Mouse (Mus musculus): ENCODE results near the gene Lpar6.

Lpar6 gene

DNA sequence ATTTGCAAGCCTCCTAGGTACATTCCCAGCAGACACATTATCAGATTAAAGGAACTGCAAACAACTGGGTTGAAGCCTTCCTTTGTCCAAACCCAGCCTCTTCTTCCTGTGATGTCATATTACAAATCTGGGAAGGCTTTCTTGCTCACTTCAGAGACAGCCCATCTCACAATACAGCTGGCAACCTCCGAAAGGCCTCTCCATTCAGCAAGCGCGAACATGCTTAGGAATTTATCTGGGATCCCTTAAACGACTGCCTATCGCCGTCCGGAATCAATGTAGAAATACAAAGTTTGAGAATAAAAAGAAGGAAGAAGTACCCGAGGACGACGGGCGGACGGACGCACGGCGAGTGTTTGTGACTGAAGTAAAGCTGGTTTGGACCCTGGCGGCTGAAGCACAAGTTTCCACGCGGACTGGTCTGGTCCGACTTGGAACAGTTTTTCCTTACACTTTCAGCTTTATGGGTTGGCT, at the start of gene Lpar6:
Gene Lpar6, plus strand, starts transcription at position 48 of the 474 bp plus-strand sequence.
- peak in 1 of 2 experiments; percentile 22 for DNase-seq (ENCODE audit: low spot score in 2 of 2)

DNA sequence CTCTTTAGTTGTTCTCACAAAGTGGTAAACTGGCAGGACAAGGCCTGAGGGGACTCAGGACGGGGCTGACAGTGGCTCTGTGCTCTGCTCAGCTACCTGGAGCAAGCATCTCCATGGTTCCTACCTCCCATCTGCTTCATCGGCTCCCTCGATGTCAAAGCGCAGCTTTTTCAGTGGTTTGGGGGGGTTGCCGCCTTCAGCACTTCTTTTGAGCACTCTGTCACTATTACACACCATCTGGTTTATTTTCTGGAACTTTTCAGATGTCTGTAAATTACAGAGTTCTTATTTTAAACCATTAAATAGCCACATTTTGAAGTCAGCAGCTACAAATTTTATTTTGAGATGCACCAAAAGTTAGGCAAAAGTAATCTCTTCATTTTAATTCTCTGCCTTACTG, 38.6 kb upstream of the Lpar6 start:
- no peak for DNase-seq (ENCODE audit: low spot score in 2 of 2)

DNA sequence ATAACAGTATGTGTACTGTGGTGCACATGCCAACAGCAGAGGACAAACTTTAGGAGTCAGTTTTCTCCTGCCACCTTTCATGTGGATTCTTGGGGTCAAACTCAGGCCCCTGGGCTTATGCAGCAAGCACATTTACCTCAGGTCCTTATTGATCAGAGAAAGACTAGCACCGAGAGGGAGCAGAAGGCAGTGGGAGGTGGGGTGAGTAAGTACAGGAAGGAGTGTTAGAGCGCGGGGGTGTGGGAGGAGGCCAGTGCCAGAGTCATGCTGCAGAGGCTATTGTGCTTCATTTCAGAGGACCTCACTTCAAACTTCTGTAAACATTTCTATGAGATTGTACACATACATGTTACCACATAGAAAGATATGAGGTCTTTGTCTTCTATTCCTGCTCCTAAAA, 36.2 kb upstream of the Lpar6 start:
- DNase-seq (ENCODE audit: low spot score in 2 of 2): no peak

DNA sequence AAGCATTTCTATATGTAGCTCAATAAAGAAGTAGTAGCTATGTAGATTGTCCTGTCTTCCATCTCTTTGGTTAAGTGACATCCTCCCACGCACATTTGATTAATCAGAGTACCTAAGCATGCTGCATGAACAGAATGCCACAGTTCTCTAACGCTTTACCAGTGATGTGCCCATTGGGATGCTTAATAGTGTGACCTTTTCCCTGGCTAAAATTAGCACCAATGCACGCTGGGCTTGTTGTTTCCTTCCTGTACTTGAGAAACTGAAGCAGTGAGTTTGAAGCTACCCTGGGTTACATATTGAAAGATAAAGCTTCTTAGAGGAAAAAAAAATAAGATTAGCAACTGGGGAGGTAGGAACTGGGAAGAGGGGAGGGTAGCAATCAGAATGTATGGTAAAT, 33.7 kb upstream of the Lpar6 start:
- DNase-seq (ENCODE audit: low spot score in 2 of 2): no peak

DNA sequence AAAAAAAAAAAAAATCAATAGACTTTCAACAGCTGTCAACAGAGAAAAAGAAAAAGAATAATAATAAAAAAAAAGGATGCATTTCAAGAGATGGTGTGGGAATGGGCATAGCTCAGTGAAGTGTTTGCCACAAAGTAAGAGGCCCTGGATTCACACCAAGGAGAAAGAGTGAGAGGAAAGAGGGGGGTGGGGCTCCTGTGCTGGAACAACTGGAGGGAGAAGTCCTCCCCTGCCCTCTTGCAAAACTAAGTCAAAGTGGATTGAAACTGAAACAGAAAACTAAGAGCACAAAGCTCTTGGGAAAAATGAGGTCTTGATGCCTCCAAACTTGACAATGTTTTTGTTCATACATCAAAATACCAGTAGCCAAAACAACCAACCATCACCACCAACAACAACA, 28.4 kb upstream of the Lpar6 start:
- no peak for DNase-seq (ENCODE audit: low spot score in 2 of 2)

GRCm38 (mm10) chr14:73210196-73210595, 27.5 kb upstream of the Lpar6 start:
- no peak for DNase-seq (ENCODE audit: low spot score in 2 of 2)

GRCm38 (mm10) chr14:73211477-73211876, 26.2 kb upstream of the Lpar6 start:
- DNase-seq (ENCODE audit: low spot score in 2 of 2): no peak

DNA sequence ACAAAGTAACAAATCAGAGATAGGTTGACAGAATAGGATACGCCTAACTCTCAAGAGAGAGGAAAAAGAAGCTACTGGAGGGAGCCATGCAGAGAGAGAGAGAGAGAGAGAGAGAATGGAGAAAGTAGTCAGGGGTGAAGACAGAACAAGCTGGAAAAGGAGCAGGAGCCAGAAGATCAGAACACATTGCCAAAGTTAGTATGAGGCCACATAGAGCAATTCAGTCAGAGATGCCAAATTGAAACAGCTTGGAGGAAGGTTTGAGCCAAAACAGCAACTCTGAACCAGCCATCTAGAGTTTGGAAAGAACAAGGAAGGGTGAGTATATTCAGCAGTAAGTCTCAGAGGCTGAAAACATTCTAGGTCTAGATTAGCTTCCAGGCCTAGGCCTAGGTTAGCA, 20.6 kb upstream of the Lpar6 start:
- no peak for DNase-seq (ENCODE audit: low spot score in 2 of 2)

DNA sequence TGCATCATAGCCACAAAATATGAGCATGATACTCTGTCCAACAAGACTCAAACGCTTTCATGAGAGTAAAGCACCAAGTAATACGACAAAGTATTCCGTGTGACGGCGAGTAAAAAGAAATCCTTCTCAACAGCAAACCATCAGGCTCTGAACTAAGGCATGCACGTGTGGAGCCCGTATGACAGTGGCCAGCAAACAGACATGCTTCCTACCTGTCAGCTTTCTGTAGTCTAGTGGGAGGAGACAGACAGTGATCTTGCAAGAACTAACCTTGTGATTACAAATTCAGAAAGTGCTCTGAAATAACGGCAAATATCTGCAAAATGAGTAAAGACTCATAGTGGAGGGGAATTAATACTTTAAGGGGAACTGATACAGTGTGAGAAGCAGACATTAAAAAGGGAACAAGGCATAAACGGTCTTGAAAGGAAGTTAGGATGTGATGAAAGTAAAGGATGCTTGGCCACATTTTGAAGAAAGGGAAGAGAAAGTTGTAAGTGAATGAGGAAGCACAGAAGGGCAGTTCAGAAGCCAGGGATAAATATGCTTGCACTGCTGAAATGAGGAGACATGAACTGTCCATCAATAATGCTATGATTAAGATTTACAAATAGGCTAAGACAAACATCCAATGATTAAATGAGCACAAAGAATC, 15.3 kb upstream of the Lpar6 start:
- no peak for DNase-seq (ENCODE audit: low spot score in 2 of 2)

- DNase-seq (ENCODE audit: low spot score in 2 of 2): no peak
Observed at GRCm38 (mm10) chr14:73226346-73226745, 11.3 kb upstream of the Lpar6 start.

DNA sequence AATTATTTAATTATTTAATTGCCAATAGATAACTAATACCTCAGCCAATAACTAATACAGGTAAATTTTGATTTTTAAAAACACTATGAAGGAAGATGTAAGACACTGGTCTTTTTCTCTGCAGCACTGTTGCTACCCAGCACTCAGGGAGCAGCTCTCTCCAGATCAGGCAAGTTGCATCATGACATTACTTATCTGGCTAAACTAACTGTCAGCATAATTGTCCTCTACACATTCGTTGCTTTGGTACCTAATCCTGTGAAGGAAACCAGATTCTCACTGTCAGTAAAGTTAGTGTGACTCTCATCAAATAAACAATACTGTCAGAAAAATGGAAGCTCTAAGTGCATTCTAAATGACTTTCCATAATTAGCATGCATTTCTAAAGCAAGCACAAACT, 10.8 kb upstream of the Lpar6 start:
- DNase-seq (ENCODE audit: low spot score in 2 of 2): no peak

- no peak for DNase-seq (ENCODE audit: low spot score in 2 of 2)
Observed at GRCm38 (mm10) chr14:73231286-73231982, 6.3 kb upstream of the Lpar6 start.

GRCm38 (mm10) chr14:73234468-73235031, 3.1 kb upstream of the Lpar6 start:
- DNase-seq (ENCODE audit: low spot score in 2 of 2): no peak

GRCm38 (mm10) chr14:73238498-73239250, 979 bp downstream of the Lpar6 start:
- DNase-seq (ENCODE audit: low spot score in 2 of 2): no peak

DNA sequence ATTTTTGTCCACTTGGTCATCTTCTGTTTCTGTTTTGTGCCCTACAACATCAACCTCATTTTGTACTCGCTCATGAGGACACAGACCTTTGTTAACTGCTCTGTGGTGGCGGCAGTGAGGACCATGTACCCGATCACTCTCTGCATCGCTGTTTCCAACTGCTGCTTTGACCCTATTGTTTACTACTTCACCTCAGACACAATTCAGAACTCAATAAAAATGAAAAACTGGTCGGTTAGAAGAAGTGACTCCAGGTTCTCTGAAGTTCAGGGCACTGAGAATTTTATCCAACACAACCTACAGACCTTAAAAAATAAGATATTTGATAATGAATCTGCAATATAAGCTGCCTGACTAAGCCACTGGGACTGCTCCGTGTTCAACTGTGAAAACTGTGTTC, 1.6 kb downstream of the Lpar6 start:
- no peak for DNase-seq (ENCODE audit: low spot score in 2 of 2)

DNA sequence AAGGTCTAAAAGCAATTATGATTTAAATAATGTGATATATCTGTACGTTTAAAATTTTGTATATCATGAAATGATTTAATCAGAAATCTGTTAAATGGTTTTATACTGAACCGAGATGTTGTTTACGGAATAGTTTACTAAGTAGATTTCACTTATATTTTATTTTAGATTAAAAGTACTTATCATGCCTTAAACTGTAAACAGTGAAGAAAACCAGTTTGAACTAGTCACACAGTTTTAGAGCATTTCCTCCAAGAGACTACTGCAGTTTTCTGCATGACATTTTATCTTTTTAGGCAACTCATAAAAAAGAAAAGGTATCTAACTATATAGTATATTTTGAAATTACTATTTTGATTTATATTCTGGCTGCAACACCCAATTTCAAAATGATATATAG, 2.2 kb downstream of the Lpar6 start:
- DNase-seq (ENCODE audit: low spot score in 2 of 2): no peak

- DNase-seq (ENCODE audit: low spot score in 2 of 2): no peak
Observed at GRCm38 (mm10) chr14:73244061-73244597, 6.4 kb downstream of the Lpar6 start.

DNA sequence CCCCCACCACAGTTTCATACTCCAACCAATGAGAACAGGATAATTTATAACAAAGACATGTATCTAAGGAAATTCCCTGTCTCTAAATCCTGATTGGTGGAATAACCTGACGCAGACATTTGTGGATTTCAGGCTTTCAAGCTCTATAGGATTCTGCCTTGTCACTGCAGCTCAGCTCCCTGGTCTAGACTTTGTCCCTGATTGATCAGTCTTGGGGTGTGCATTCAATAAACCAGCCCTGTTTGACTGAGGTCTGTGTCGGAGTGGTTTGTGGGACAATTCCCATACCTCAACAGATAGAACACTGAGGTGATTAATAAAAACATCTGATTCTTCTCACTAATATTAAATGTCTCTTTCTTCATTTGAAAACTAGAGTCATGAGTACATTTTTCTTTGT, 12.4 kb downstream of the Lpar6 start:
- DNase-seq (ENCODE audit: low spot score in 2 of 2): no peak

DNA sequence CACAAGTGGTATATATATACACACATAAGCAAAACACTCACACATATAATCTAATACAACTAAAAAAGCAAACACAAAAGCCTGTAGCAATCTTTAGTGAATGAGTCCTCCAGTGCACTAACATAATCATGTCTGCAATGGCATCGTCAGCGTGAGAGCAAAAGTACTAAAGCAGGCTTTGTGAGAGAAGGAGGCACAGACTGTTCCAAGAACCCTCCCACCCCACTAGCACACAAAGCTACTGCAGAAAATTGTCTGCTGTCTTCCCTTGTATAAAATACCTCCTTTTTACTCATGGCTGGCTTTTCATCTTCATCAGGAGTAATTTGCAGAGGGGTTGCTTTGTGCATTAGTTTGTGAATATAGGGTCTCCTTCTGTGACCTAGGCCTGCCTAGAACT, 14.6 kb downstream of the Lpar6 start:
- no peak for DNase-seq (ENCODE audit: low spot score in 2 of 2)

- no peak for DNase-seq (ENCODE audit: low spot score in 2 of 2)
Observed at GRCm38 (mm10) chr14:73253453-73254251, 16.0 kb downstream of the Lpar6 start.

GRCm38 (mm10) chr14:73254412-73254811, 16.7 kb downstream of the Lpar6 start:
- DNase-seq (ENCODE audit: low spot score in 2 of 2): no peak

Measured in frontal cortex, postnatal 10 days (tissue).